Mouse (Mus musculus): ENCODE results near the gene Gm8068. TPM values are rescaled to one million over a fixed set of nuclear protein-coding genes. Genes with fewer than 3 reads are reported as not detected.

Gene Gm8068
- polyA plus RNA-seq (2015; fragmentation: Nextera tagmentation; extraction: Ambion mirVana) = not detected in 2 replicates

GRCm38 (mm10) chr14:41701785-41702184 is at the start of gene Gm8068:
Gene Gm8068, minus strand, starts transcription at chr14:41701885.

GRCm38 (mm10) chr14:41750514-41750913 is 48.8 kb upstream of the Gm8068 start, which contains the start of gene Gm7929:
Gene Gm7929, minus strand, starts transcription at chr14:41750614.

Other genes with a start within 250 kb of the Gm8068 start
- not detected in 2 replicates for gene Gm7954, start 248.4 kb downstream of the Gm8068 start, polyA plus RNA-seq (2015; fragmentation: Nextera tagmentation; extraction: Ambion mirVana)
- gene Gm3486, start 212.4 kb downstream of the Gm8068 start, polyA plus RNA-seq (2015; fragmentation: Nextera tagmentation; extraction: Ambion mirVana) = not detected in 2 replicates
- not detected in 2 replicates for gene Gm7970, start 146.3 kb downstream of the Gm8068 start, polyA plus RNA-seq (2015; fragmentation: Nextera tagmentation; extraction: Ambion mirVana)
- not detected in 2 replicates for gene 1700049E17Rik2, start 128.7 kb downstream of the Gm8068 start, polyA plus RNA-seq (2015; fragmentation: Nextera tagmentation; extraction: Ambion mirVana)
- not detected in 2 replicates for gene Gm3072, start 77.3 kb downstream of the Gm8068 start, polyA plus RNA-seq (2015; fragmentation: Nextera tagmentation; extraction: Ambion mirVana)
- not detected in 2 replicates for gene Gm3676, start 55.4 kb downstream of the Gm8068 start, polyA plus RNA-seq (2015; fragmentation: Nextera tagmentation; extraction: Ambion mirVana)
- not detected in 2 replicates for gene Gm7929, start 48.7 kb upstream of the Gm8068 start, polyA plus RNA-seq (2015; fragmentation: Nextera tagmentation; extraction: Ambion mirVana)
- not detected in 2 replicates for gene Gm47189, start 70.6 kb upstream of the Gm8068 start, polyA plus RNA-seq (2015; fragmentation: Nextera tagmentation; extraction: Ambion mirVana)
- not detected in 2 replicates for gene Gm7980, start 205.4 kb upstream of the Gm8068 start, polyA plus RNA-seq (2015; fragmentation: Nextera tagmentation; extraction: Ambion mirVana)
- not detected in 2 replicates for gene 1700049E17Rik1, start 223.1 kb upstream of the Gm8068 start, polyA plus RNA-seq (2015; fragmentation: Nextera tagmentation; extraction: Ambion mirVana)
- not detected in 2 replicates for gene 1700024B05Rik, start 242.1 kb upstream of the Gm8068 start, polyA plus RNA-seq (2015; fragmentation: Nextera tagmentation; extraction: Ambion mirVana)